Mouse (Mus musculus): ENCODE data around the gene Fmnl1. TPM values are rescaled to one million over a fixed set of nuclear protein-coding genes. Genes with fewer than 3 reads are reported as not detected.

Fmnl1 gene
- polyA plus RNA-seq, 1 experiment from 2014 or later = 6.3 TPM

- no peak overlapping the region for H3K27ac ChIP-seq (ENCODE audit: low read length)
- H3K4me3 ChIP-seq (ENCODE audit: low read depth, low read length) = no peak overlapping the region
- ATAC-seq = no peak
- peaks cover 15% of the 10 kb centered on the region for H3K27me3 ChIP-seq (ENCODE audit: control insufficient read depth, insufficient read depth, low read depth, low read length)
- H3K9ac ChIP-seq (ENCODE audit: low read depth, low read length) = no peak overlapping the region
- no peaks in the 10 kb centered on the region for H3K9me3 ChIP-seq (replicated peaks; ENCODE audit: control insufficient read depth, low read length, poor library complexity, severe bottlenecking)
- peaks cover 25% of the 10 kb centered on the region for H3K4me1 ChIP-seq (ENCODE audit: control insufficient read depth, insufficient read depth, low read length)
- no peaks in the 10 kb centered on the region for H3K36me3 ChIP-seq (ENCODE audit: control insufficient read depth, insufficient read depth, low read length)
- no peak overlapping the region for H3K4me2 ChIP-seq (ENCODE audit: low read length)
Measured at GRCm38 (mm10) chr11:103202376-103202775, 31.5 kb downstream of the Fmnl1 start.

- H3K4me3 ChIP-seq (ENCODE audit: low read depth, low read length) = no peak overlapping the region
- no peak overlapping the region for H3K4me2 ChIP-seq (ENCODE audit: low read length)
- H3K4me1 ChIP-seq (ENCODE audit: control insufficient read depth, insufficient read depth, low read length) = peaks cover 9% of the 10 kb centered on the region
- H3K27me3 ChIP-seq (ENCODE audit: control insufficient read depth, insufficient read depth, low read depth, low read length) = no peaks in the 10 kb centered on the region
- H3K9me3 ChIP-seq (replicated peaks; ENCODE audit: control insufficient read depth, low read length, poor library complexity, severe bottlenecking) = no peaks in the 10 kb centered on the region
- H3K36me3 ChIP-seq (ENCODE audit: control insufficient read depth, insufficient read depth, low read length) = no peaks in the 10 kb centered on the region
- no peak for ATAC-seq
- no peak overlapping the region for H3K9ac ChIP-seq (ENCODE audit: low read depth, low read length)
- WGBS = 95% methylated on average over 6 of the region's 6 CpGs
- H3K27ac ChIP-seq (ENCODE audit: low read length) = no peak overlapping the region
Measured at GRCm38 (mm10) chr11:103206203-103206602, 35.3 kb downstream of the Fmnl1 start.

GRCm38 (mm10) chr11:103208458-103208857 is 37.6 kb downstream of the Fmnl1 start, which contains the start of gene 1700023F06Rik:
Gene 1700023F06Rik (minus strand): TSS chr11:103208558.
- H3K36me3 ChIP-seq (ENCODE audit: control insufficient read depth, insufficient read depth, low read length) = no peaks in the 10 kb centered on the region
- no peaks in the 10 kb centered on the region for H3K9me3 ChIP-seq (replicated peaks; ENCODE audit: control insufficient read depth, low read length, poor library complexity, severe bottlenecking)
- ATAC-seq = no peak
- no peak within 1 kb of the TSS for H3K27ac ChIP-seq (ENCODE audit: low read length)
- no peak within 1 kb of the TSS for H3K4me2 ChIP-seq (ENCODE audit: low read length)
- no peak within 1 kb of the TSS for H3K4me3 ChIP-seq (ENCODE audit: low read depth, low read length)
- H3K4me1 ChIP-seq (ENCODE audit: control insufficient read depth, insufficient read depth, low read length) = no peaks in the 10 kb centered on the region
- H3K9ac ChIP-seq (ENCODE audit: low read depth, low read length) = no peak within 1 kb of the TSS
- H3K27me3 ChIP-seq (ENCODE audit: control insufficient read depth, insufficient read depth, low read depth, low read length) = no peaks in the 10 kb centered on the region
- WGBS = 93% methylated on average over 3 of the region's 3 CpGs

GRCm38 (mm10) chr11:103210291-103210690 is 39.4 kb downstream of the Fmnl1 start:
- H3K4me1 ChIP-seq (ENCODE audit: control insufficient read depth, insufficient read depth, low read length) = no peaks in the 10 kb centered on the region
- WGBS = 75% methylated on average over 8 of the region's 8 CpGs

GRCm38 (mm10) chr11:103213712-103214111 is 42.8 kb downstream of the Fmnl1 start:
- Histone ChIP-seq H3K36me3 (ENCODE audit: control insufficient read depth, insufficient read depth, low read length) (no peaks in the 10 kb centered on the region), H3K9ac (ENCODE audit: low read depth, low read length) (no peak overlapping the region), H3K27me3 (ENCODE audit: control insufficient read depth, insufficient read depth, low read depth, low read length) (no peaks in the 10 kb centered on the region; the same call in 1 of the 2 replicates), H3K9me3 (replicated peaks; ENCODE audit: control insufficient read depth, low read length, poor library complexity, severe bottlenecking) (no peaks in the 10 kb centered on the region), H3K27ac (ENCODE audit: low read length) (no peak overlapping the region), H3K4me1 (ENCODE audit: control insufficient read depth, insufficient read depth, low read length) (peaks cover 4% of the 10 kb centered on the region; the same call in 1 of the 2 replicates), H3K4me2 (ENCODE audit: low read length) (no peak overlapping the region), H3K4me3 (ENCODE audit: low read depth, low read length) (no peak overlapping the region)
- 89% methylated on average over 5 of the region's 5 CpGs for WGBS
- no peak for ATAC-seq

More at GRCm38 (mm10) chr11:103210291-103210690, 39.4 kb downstream of the Fmnl1 start:
- Histone ChIP-seq H3K4me2 (ENCODE audit: low read length) (no peak overlapping the region), H3K36me3 (ENCODE audit: control insufficient read depth, insufficient read depth, low read length) (no peaks in the 10 kb centered on the region), H3K9me3 (replicated peaks; ENCODE audit: control insufficient read depth, low read length, poor library complexity, severe bottlenecking) (no peaks in the 10 kb centered on the region), H3K27me3 (ENCODE audit: control insufficient read depth, insufficient read depth, low read depth, low read length) (no peaks in the 10 kb centered on the region), H3K27ac (ENCODE audit: low read length) (no peak overlapping the region), H3K4me3 (ENCODE audit: low read depth, low read length) (no peak overlapping the region), H3K9ac (ENCODE audit: low read depth, low read length) (no peak overlapping the region)
- ATAC-seq = no peak

GRCm38 (mm10) chr11:103215355-103215754 is 44.4 kb downstream of the Fmnl1 start:
- Histone ChIP-seq H3K9ac (ENCODE audit: low read depth, low read length) (no peak overlapping the region), H3K4me1 (ENCODE audit: control insufficient read depth, insufficient read depth, low read length) (peaks cover 4% of the 10 kb centered on the region; the same call in 1 of the 2 replicates), H3K4me3 (ENCODE audit: low read depth, low read length) (no peak overlapping the region), H3K9me3 (replicated peaks; ENCODE audit: control insufficient read depth, low read length, poor library complexity, severe bottlenecking) (no peaks in the 10 kb centered on the region), H3K36me3 (ENCODE audit: control insufficient read depth, insufficient read depth, low read length) (0 out of 2 replicates have a peak, but pooled peaks cover 3% of the 10 kb centered on the region), H3K4me2 (ENCODE audit: low read length) (no peak overlapping the region), H3K27me3 (ENCODE audit: control insufficient read depth, insufficient read depth, low read depth, low read length) (no peaks in the 10 kb centered on the region; the same call in 1 of the 2 replicates), H3K27ac (ENCODE audit: low read length) (no peak overlapping the region)
- no peak for ATAC-seq
- WGBS = 78% methylated on average over 1 of the region's 1 CpGs

- peak within 1 kb of the TSS; percentile 94 for H3K4me2 ChIP-seq (ENCODE audit: low read length)
- peak; percentile 90 for ATAC-seq
- no peaks in the 10 kb centered on the region; the same call in 1 of the 2 replicates for H3K27me3 ChIP-seq (ENCODE audit: control insufficient read depth, insufficient read depth, low read depth, low read length)
- WGBS = under 1% methylated on average over 44 of the region's 45 CpGs
- peak within 1 kb of the TSS; percentile 56 for H3K27ac ChIP-seq (ENCODE audit: low read length)
- no peaks in the 10 kb centered on the region for H3K9me3 ChIP-seq (replicated peaks; ENCODE audit: control insufficient read depth, low read length, poor library complexity, severe bottlenecking)
- peak within 1 kb of the TSS; percentile 57 for H3K4me3 ChIP-seq (ENCODE audit: low read depth, low read length)
- H3K4me1 ChIP-seq (ENCODE audit: control insufficient read depth, insufficient read depth, low read length) = peaks cover 4% of the 10 kb centered on the region; the same call in 1 of the 2 replicates
- H3K36me3 ChIP-seq (ENCODE audit: control insufficient read depth, insufficient read depth, low read length) = 0 out of 2 replicates have a peak, but pooled peaks cover 3% of the 10 kb centered on the region
- H3K9ac ChIP-seq (ENCODE audit: low read depth, low read length) = peak within 1 kb of the TSS; percentile 70
Measured at GRCm38 (mm10) chr11:103217790-103218516, 47.0 kb downstream of the Fmnl1 start, which contains the start of gene Spata32. Gene Spata32 (minus strand): TSS chr11:103218432.

GRCm38 (mm10) chr11:103218517-103218901 is 47.6 kb downstream of the Fmnl1 start:
- Histone ChIP-seq H3K4me3 (ENCODE audit: low read depth, low read length) (peak overlapping the region; percentile 57), H3K9ac (ENCODE audit: low read depth, low read length) (peak overlapping the region; percentile 70), H3K4me1 (ENCODE audit: control insufficient read depth, insufficient read depth, low read length) (peaks cover 4% of the 10 kb centered on the region; the same call in 1 of the 2 replicates), H3K4me2 (ENCODE audit: low read length) (peak overlapping the region; percentile 94), H3K36me3 (ENCODE audit: control insufficient read depth, insufficient read depth, low read length) (peaks cover 5% of the 10 kb centered on the region; the same call in 1 of the 2 replicates), H3K27ac (ENCODE audit: low read length) (peak overlapping the region; percentile 56), H3K9me3 (replicated peaks; ENCODE audit: control insufficient read depth, low read length, poor library complexity, severe bottlenecking) (no peaks in the 10 kb centered on the region), H3K27me3 (ENCODE audit: control insufficient read depth, insufficient read depth, low read depth, low read length) (no peaks in the 10 kb centered on the region; the same call in 1 of the 2 replicates)
- WGBS = 21% methylated on average over 6 of the region's 6 CpGs
- peak; percentile 33 for ATAC-seq

GRCm38 (mm10) chr11:103219259-103219658 is 48.4 kb downstream of the Fmnl1 start:
- Histone ChIP-seq H3K36me3 (ENCODE audit: control insufficient read depth, insufficient read depth, low read length) (peaks cover 6% of the 10 kb centered on the region; the same call in 1 of the 2 replicates), H3K4me3 (ENCODE audit: low read depth, low read length) (no peak overlapping the region), H3K4me2 (ENCODE audit: low read length) (no peak overlapping the region), H3K9me3 (replicated peaks; ENCODE audit: control insufficient read depth, low read length, poor library complexity, severe bottlenecking) (no peaks in the 10 kb centered on the region), H3K27ac (ENCODE audit: low read length) (no peak overlapping the region), H3K4me1 (ENCODE audit: control insufficient read depth, insufficient read depth, low read length) (peaks cover 4% of the 10 kb centered on the region; the same call in 1 of the 2 replicates), H3K27me3 (ENCODE audit: control insufficient read depth, insufficient read depth, low read depth, low read length) (no peaks in the 10 kb centered on the region; the same call in 1 of the 2 replicates), H3K9ac (ENCODE audit: low read depth, low read length) (no peak overlapping the region)
- 91% methylated on average over 5 of the region's 5 CpGs for WGBS
- ATAC-seq = no peak
